In the genomic region with DNA sequence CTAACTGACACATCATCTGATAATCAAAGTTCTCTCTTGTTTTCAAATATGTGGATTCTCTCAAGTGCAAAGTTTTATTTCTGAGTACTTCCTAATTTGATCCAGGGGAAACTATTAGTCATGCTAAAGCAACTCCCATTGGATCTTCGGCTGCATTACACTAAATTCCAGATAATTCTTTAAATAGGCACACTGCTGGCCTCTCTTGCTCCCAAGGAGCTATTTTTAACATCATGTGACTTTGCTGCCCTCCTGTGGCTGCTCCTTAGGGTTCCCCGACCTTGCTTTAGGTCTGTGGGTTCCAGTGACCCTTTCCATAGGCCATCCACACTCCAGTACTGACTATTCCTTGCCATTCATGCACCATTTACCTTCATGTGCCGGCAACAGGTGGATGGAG, we compare ENCODE assay signal across 9 mouse cellular contexts.
DNase-seq lines count a peak whose midpoint lies in the region; ATAC-seq lines count a peak whose summit lies in the region.
"Had no signal": no experiment of that assay in that cellular context is flagged by ENCODE, and none has a peak within 500 bp of the region (broad histone marks: within the 10 kb centered on the region; RNA-seq: fewer than 3 reads in every experiment).

No protein-coding gene starts in this region.

- H3K4me3 ChIP-seq in forebrain, embryonic 11.5 days (ENCODE audit: low read depth, low read length): no peak overlapping the region
- H3K4me3 ChIP-seq in forebrain, embryonic 13.5 days: no peak overlapping the region

- no peak overlapping the region for H3K9ac ChIP-seq in forebrain, embryonic 11.5 days (ENCODE audit: low read length)
- no peak overlapping the region for H3K9ac ChIP-seq in forebrain, embryonic 13.5 days

- 26% methylated on average over 3 of the region's 3 CpGs for WGBS in forebrain, embryonic 11.5 days
- 37% methylated on average over 3 of the region's 3 CpGs for WGBS in forebrain, embryonic 13.5 days

- peak; percentile 63 for DNase-seq in forebrain, embryonic 11.5 days (ENCODE audit: low spot score)
- DNase-seq in MN1 (ENCODE audit: low spot score): peak; percentile 10
- peak; percentile 27 for DNase-seq in fibroblast of lung, adult 2 months (ENCODE audit: low read depth)
- DNase-seq in kidney, adult 9 months: peak; percentile 67
- peak; percentile 50 to 72 for DNase-seq in lung, postnatal 4 days
- no peak for DNase-seq in layer of hippocampus, adult 11-12 months (ENCODE audit: low spot score)

- H3K4me2 ChIP-seq in forebrain, embryonic 11.5 days (ENCODE audit: low read depth, low read length, severe bottlenecking): no peak overlapping the region
- no peak overlapping the region for H3K4me2 ChIP-seq in forebrain, embryonic 13.5 days

- no peaks in the 10 kb centered on the region for H3K9me3 ChIP-seq in forebrain, embryonic 11.5 days (ENCODE audit: control insufficient read depth, low read length)
- no peaks in the 10 kb centered on the region for H3K9me3 ChIP-seq in forebrain, embryonic 13.5 days (replicated peaks)

- H3K27me3 ChIP-seq in forebrain, embryonic 11.5 days (ENCODE audit: control insufficient read depth, insufficient read depth, low read length): no peaks in the 10 kb centered on the region
- H3K27me3 ChIP-seq in forebrain, embryonic 13.5 days: no peaks in the 10 kb centered on the region
- H3K27me3 ChIP-seq: CH12.LX had no signal

- no peak overlapping the region for H3K27ac ChIP-seq in forebrain, embryonic 11.5 days (ENCODE audit: low read depth, low read length)
- H3K27ac ChIP-seq in forebrain, embryonic 13.5 days: no peak overlapping the region

- ATAC-seq in forebrain, embryonic 11.5 days (replicated peaks; ENCODE audit: low FRiP score): no peak
- ATAC-seq in forebrain, embryonic 13.5 days: no peak
- ATAC-seq in frontal cortex, adult (ENCODE audit: low TSS enrichment): no peak

- H3K36me3 ChIP-seq in forebrain, embryonic 11.5 days (ENCODE audit: control insufficient read depth, insufficient read depth, low read length): no peaks in the 10 kb centered on the region
- H3K36me3 ChIP-seq in forebrain, embryonic 13.5 days (ENCODE audit: poor library complexity, severe bottlenecking): no peaks in the 10 kb centered on the region

- H3K4me1 ChIP-seq in forebrain, embryonic 11.5 days (replicated peaks; ENCODE audit: control insufficient read depth, insufficient read depth, low read length): no peaks in the 10 kb centered on the region
- no peaks in the 10 kb centered on the region for H3K4me1 ChIP-seq in forebrain, embryonic 13.5 days
